Mouse (Mus musculus) midbrain, embryonic 13.5 days (tissue): ENCODE results near the gene Pofut2. TPM values are rescaled to one million over a fixed set of nuclear protein-coding genes. Genes with fewer than 3 reads are reported as not detected.

Experiments used
- ATAC-seq: fragments of 200-750 bp; cut with Nextera tagmentation; 2 replicates; pipeline ENCODE4 v1.8.0; 2017; ENCODE audit warnings: mild to moderate bottlenecking, moderate TSS enrichment, moderate library complexity
- H3K27ac ChIP-seq: fragments of 300-500 bp; sonication (generic); 2 replicates; pipeline ENCODE4 v1.5.1; 2015; ENCODE audit warnings: inconsistent platforms, mild to moderate bottlenecking, moderate library complexity
- H3K27me3 ChIP-seq: fragments of 300-500 bp; sonication (generic); 2 replicates; pipeline ENCODE4 v1.6.1; 2015; ENCODE audit warnings: mild to moderate bottlenecking, inconsistent platforms
- H3K36me3 ChIP-seq: fragments of 300-500 bp; sonication (generic); 2 replicates; pipeline ENCODE4 v1.6.1; 2015; ENCODE audit warnings: mild to moderate bottlenecking, inconsistent platforms
- H3K4me1 ChIP-seq: fragments of 300-500 bp; sonication (generic); replicated peaks from 2 replicates; pipeline ENCODE4 v1.6.1; 2015; ENCODE audit warnings: inconsistent platforms
- H3K4me2 ChIP-seq: fragments of 300-500 bp; sonication (generic); replicated peaks from 2 replicates; pipeline ENCODE4 v1.6.1; 2015; ENCODE audit warnings: moderate library complexity, mild to moderate bottlenecking, inconsistent platforms
- H3K4me3 ChIP-seq: fragments of 300-500 bp; sonication (generic); replicated peaks from 2 replicates; pipeline ENCODE4 v1.5.1; 2015; ENCODE audit warnings: mild to moderate bottlenecking, inconsistent platforms
- H3K9ac ChIP-seq: fragments of 300-500 bp; sonication (generic); replicated peaks from 2 replicates; pipeline ENCODE4 v1.6.1; 2015; ENCODE audit warnings: mild to moderate bottlenecking, inconsistent platforms
- H3K9me3 ChIP-seq: fragments of 300-500 bp; sonication (generic); 2 replicates; pipeline ENCODE4 v1.6.1; 2016; ENCODE audit warnings: mild to moderate bottlenecking, inconsistent platforms
- WGBS: fragments of 180-500 bp; shearing (Covaris S2); methylation state at CpG from one replicate; pipeline ENCODE4 v1.1.7; 2015; 5-methylcytosine and 5-hydroxymethylcytosine counted together
- polyA plus RNA-seq: library from polyadenylated mRNA; unstranded; fragments of >200 nt; fragmentation: Nextera tagmentation; extraction: Ambion mirVana; gene quantifications from 2 replicates; pipeline ENCODE4 v1.2.1, GENCODE M21; 2015

Pofut2 gene
- polyA plus RNA-seq, 1 experiment from 2014 or later, result 57.0 TPM

DNA sequence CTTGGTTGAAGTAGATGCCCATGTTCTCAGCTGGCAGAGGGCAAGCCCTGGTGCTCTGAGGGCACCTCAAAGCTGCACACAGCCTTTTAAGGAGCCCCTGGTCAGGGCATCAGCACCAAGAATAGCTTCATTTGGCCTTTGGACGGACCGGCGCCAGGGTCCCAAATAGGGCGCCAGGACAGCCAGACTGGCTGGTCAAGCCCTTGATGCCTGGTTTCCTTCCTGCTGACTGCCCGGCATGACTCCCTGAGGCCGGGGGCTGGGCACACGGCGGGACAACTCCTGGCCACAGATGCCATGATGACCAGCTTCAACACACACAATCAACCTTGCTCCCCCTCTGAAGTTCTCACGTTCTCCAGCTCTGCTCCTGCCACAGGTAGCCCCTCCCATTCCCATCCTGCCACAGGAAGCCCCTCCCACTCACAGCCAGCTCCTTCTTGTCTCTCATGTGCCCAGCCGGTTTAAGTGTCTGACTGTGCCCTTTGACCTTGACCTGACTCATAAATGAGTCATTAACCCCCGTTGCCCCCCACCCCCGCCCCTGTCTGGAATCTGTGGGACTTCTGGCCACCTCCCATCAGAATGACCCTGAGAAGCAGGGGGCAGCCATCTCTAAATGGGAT lies 23.9 kb upstream of the Pofut2 start:
- no peak overlapping the region for H3K27ac ChIP-seq
- H3K4me2 ChIP-seq, result no peak overlapping the region
- no peaks in the 10 kb centered on the region for H3K27me3 ChIP-seq
- ATAC-seq, result no peak
- 85% methylated on average over 12 of the region's 12 CpGs for WGBS
- no peaks in the 10 kb centered on the region for H3K9me3 ChIP-seq
- no peaks in the 10 kb centered on the region for H3K4me1 ChIP-seq
- H3K4me3 ChIP-seq, result no peak overlapping the region
- H3K9ac ChIP-seq, result no peak overlapping the region
- no peaks in the 10 kb centered on the region for H3K36me3 ChIP-seq

- H3K4me2 ChIP-seq, result no peak overlapping the region
- no peak overlapping the region for H3K27ac ChIP-seq
- H3K4me1 ChIP-seq, result no peaks in the 10 kb centered on the region
- no peaks in the 10 kb centered on the region for H3K27me3 ChIP-seq
- no peak overlapping the region for H3K4me3 ChIP-seq
- no peak for ATAC-seq
- H3K36me3 ChIP-seq, result no peaks in the 10 kb centered on the region
- no peaks in the 10 kb centered on the region for H3K9me3 ChIP-seq
- 81% methylated on average over 16 of the region's 16 CpGs for WGBS
- no peak overlapping the region for H3K9ac ChIP-seq
Measured at GRCm38 (mm10) chr10:77237795-77238580, 21.0 kb upstream of the Pofut2 start.

DNA sequence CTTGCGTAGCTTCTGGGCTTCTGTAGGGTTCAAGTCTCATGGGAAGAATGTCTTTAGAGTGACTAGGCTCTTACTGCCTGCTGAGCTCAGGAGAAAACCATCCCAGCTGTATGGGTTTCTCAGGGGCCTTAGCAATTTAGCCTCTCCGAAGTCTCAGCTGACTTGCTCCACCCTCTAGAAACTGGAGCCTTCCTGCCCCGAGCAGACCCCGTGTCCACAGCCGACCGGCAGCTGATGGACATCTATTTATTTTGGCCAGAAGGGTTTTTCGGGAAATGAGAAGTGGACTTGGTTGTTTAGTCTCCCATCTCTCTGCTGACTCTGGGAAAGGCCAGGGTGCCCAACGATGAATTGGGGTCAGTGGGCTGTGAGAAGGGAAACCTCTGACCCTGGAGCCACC lies 18.3 kb upstream of the Pofut2 start:
- Histone ChIP-seq H3K27me3 (no peaks in the 10 kb centered on the region), H3K4me3 (no peak overlapping the region), H3K4me2 (no peak overlapping the region), H3K27ac (no peak overlapping the region), H3K36me3 (no peaks in the 10 kb centered on the region), H3K9ac (no peak overlapping the region), H3K4me1 (no peaks in the 10 kb centered on the region), H3K9me3 (no peaks in the 10 kb centered on the region)
- WGBS, result 91% methylated on average over 8 of the region's 8 CpGs
- no peak for ATAC-seq

DNA sequence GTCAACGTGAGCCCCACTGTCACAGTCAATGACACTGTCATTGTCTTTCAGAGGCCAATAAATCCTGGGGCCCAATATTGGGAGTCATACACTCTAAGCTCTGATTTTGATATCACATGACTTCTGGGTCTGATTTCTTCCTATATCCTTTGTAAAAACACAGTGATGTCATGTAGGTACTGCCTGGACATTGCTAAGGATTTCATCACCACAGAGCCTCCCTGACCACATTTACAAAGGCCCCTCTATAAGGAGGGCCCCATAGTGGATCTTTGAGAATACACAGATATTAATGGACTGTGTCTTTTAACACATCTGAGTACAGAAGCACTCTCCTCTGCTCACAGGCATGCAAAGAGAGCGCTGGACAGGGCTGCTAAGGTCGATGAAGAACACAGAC lies 16.6 kb upstream of the Pofut2 start:
- no peak overlapping the region for H3K4me2 ChIP-seq
- no peak overlapping the region for H3K27ac ChIP-seq
- no peaks in the 10 kb centered on the region for H3K36me3 ChIP-seq
- no peaks in the 10 kb centered on the region for H3K4me1 ChIP-seq
- H3K9me3 ChIP-seq, result no peaks in the 10 kb centered on the region
- WGBS, result 84% methylated on average over 3 of the region's 3 CpGs
- H3K9ac ChIP-seq, result no peak overlapping the region
- no peak overlapping the region for H3K4me3 ChIP-seq
- no peaks in the 10 kb centered on the region for H3K27me3 ChIP-seq
- ATAC-seq, result no peak

DNA sequence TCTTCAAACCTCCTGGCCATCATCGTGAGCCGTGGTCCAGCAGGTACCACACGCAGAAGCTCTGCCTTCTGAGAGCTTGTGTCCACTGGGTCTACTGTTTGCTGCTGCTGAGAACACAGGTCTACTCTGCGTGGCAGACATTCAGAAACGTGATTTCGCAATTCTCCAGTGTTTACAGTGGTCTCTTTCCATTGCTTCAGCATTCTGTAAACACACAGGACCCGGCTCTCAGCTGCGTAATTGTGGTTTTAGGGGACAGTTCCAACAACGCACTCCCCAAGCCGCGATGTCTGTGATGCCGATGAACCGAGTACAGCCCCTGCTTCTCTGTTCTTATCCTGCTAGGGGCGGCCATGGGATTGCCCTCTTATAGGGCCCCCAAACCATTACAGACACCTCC lies 16.1 kb upstream of the Pofut2 start:
- Histone ChIP-seq H3K9ac (no peak overlapping the region), H3K4me2 (no peak overlapping the region), H3K36me3 (no peaks in the 10 kb centered on the region), H3K4me3 (no peak overlapping the region), H3K27me3 (no peaks in the 10 kb centered on the region), H3K27ac (no peak overlapping the region), H3K9me3 (no peaks in the 10 kb centered on the region), H3K4me1 (no peaks in the 10 kb centered on the region)
- ATAC-seq, result no peak
- WGBS, result 92% methylated on average over 14 of the region's 14 CpGs

GRCm38 (mm10) chr10:77243572-77244161 lies 15.4 kb upstream of the Pofut2 start:
- no peak overlapping the region for H3K9ac ChIP-seq
- no peaks in the 10 kb centered on the region for H3K27me3 ChIP-seq
- no peak overlapping the region for H3K4me3 ChIP-seq
- no peaks in the 10 kb centered on the region for H3K36me3 ChIP-seq
- ATAC-seq, result no peak
- no peak overlapping the region for H3K27ac ChIP-seq
- no peaks in the 10 kb centered on the region for H3K4me1 ChIP-seq
- no peaks in the 10 kb centered on the region for H3K9me3 ChIP-seq
- 78% methylated on average over 11 of the region's 11 CpGs for WGBS
- no peak overlapping the region for H3K4me2 ChIP-seq

DNA sequence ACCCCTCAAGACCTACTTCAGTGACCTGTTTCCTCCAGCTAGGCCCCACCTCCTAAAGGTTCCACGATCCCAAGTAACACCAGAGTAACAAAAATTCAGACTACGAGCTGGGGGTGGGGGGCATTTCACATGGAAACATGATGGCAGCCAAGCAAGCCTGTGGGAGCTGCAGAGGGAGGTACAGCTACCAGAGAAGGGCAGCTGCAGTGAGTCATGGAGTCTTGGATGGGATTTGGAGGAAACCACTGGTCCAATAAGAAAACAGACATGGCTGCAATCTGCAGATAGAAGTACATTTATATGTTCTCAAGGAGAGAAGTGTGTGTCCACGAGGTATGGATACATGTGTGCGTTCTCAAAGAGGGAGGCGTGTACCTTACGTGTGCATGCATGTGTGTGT lies 14.2 kb upstream of the Pofut2 start:
- no peak for ATAC-seq
- 90% methylated on average over 6 of the region's 6 CpGs for WGBS
- no peak overlapping the region for H3K27ac ChIP-seq
- H3K9ac ChIP-seq, result no peak overlapping the region
- H3K27me3 ChIP-seq, result no peaks in the 10 kb centered on the region
- no peak overlapping the region for H3K4me2 ChIP-seq
- no peaks in the 10 kb centered on the region for H3K4me1 ChIP-seq
- no peak overlapping the region for H3K4me3 ChIP-seq
- H3K9me3 ChIP-seq, result no peaks in the 10 kb centered on the region
- no peaks in the 10 kb centered on the region for H3K36me3 ChIP-seq

DNA sequence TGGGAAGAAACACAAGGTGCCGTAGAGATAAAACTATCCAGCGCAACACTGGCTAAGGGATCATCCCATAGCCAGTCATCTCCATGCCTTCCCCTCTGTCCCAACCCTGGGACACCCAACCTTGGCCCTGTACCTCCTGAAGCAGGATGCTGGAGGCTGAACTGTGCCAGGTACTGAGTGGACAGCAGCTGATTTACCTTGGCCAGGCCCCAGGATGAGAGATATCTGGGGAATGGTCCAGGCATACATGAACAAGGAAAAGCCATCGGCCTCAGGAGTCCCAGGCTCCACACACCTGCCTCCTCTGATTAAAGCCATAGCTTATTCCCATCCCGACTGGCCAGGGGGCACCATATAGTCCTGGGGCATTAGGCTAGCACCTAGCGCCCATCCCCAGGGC lies 12.0 kb upstream of the Pofut2 start:
- H3K36me3 ChIP-seq, result no peaks in the 10 kb centered on the region
- H3K9me3 ChIP-seq, result no peaks in the 10 kb centered on the region
- no peak overlapping the region for H3K27ac ChIP-seq
- H3K4me2 ChIP-seq, result no peak overlapping the region
- no peak overlapping the region for H3K9ac ChIP-seq
- H3K27me3 ChIP-seq, result no peaks in the 10 kb centered on the region
- no peak for ATAC-seq
- WGBS, result 86% methylated on average over 5 of the region's 5 CpGs
- no peak overlapping the region for H3K4me3 ChIP-seq
- H3K4me1 ChIP-seq, result peaks cover 2% of the 10 kb centered on the region

GRCm38 (mm10) chr10:77247707-77248106 lies 11.3 kb upstream of the Pofut2 start:
- H3K4me2 ChIP-seq, result no peak overlapping the region
- no peaks in the 10 kb centered on the region for H3K9me3 ChIP-seq
- no peak overlapping the region for H3K27ac ChIP-seq
- no peak overlapping the region for H3K9ac ChIP-seq
- ATAC-seq, result no peak
- no peaks in the 10 kb centered on the region for H3K27me3 ChIP-seq
- H3K36me3 ChIP-seq, result no peaks in the 10 kb centered on the region
- 91% methylated on average over 7 of the region's 7 CpGs for WGBS
- H3K4me3 ChIP-seq, result no peak overlapping the region
- peaks cover 8% of the 10 kb centered on the region for H3K4me1 ChIP-seq

- no peaks in the 10 kb centered on the region for H3K36me3 ChIP-seq
- 69% methylated on average over 18 of the region's 18 CpGs for WGBS
Measured at GRCm38 (mm10) chr10:77251223-77251783, 7.7 kb upstream of the Pofut2 start.

GRCm38 (mm10) chr10:77251784-77252539 lies 7.1 kb upstream of the Pofut2 start:
- Histone ChIP-seq H3K9me3 (no peaks in the 10 kb centered on the region), H3K27ac (no peak overlapping the region), H3K27me3 (no peaks in the 10 kb centered on the region), H3K9ac (no peak overlapping the region), H3K36me3 (no peaks in the 10 kb centered on the region), H3K4me3 (no peak overlapping the region), H3K4me1 (peaks cover 13% of the 10 kb centered on the region), H3K4me2 (no peak overlapping the region)
- ATAC-seq, result peak; percentile 34
- 77% methylated on average over 18 of the region's 18 CpGs for WGBS

More at GRCm38 (mm10) chr10:77251223-77251783, 7.7 kb upstream of the Pofut2 start:
- no peak overlapping the region for H3K4me2 ChIP-seq
- H3K9me3 ChIP-seq, result no peaks in the 10 kb centered on the region
- ATAC-seq, result peak; percentile 12; the same call in 1 of the 2 replicates
- no peaks in the 10 kb centered on the region for H3K27me3 ChIP-seq
- H3K4me1 ChIP-seq, result peaks cover 13% of the 10 kb centered on the region
- H3K9ac ChIP-seq, result 0 out of 2 replicates have a peak overlapping the region, but pooled peaks have one; percentile 0
- no peak overlapping the region for H3K27ac ChIP-seq
- no peak overlapping the region for H3K4me3 ChIP-seq
